Mouse (Mus musculus): Measurements from ENCODE around the gene Tmem109. TPM values are rescaled to one million over a fixed set of nuclear protein-coding genes. Genes with fewer than 3 reads are reported as not detected.
A peak's percentile ranks its signal among the peaks of the same experiment; 100 is the strongest.

Tmem109 gene
- polyA plus RNA-seq, 1 experiment from 2014 or later, result 91.7 TPM

GRCm38 (mm10) chr19:10916506-10916905, 34.7 kb upstream of the Tmem109 start:
- no peak for ATAC-seq (replicated peaks; ENCODE audit: low FRiP score, low TSS enrichment, low read depth)
- Histone ChIP-seq H3K36me3 (ENCODE audit: control insufficient read depth, insufficient read depth, low read length) (no peaks in the 10 kb centered on the region), H3K4me2 (ENCODE audit: low read length) (no peak overlapping the region), H3K4me3 (ENCODE audit: low read depth, low read length) (no peak overlapping the region), H3K27me3 (replicated peaks; ENCODE audit: control insufficient read depth, insufficient read depth, low read length) (no peaks in the 10 kb centered on the region), H3K27ac (ENCODE audit: low read depth) (no peak overlapping the region), H3K9ac (ENCODE audit: low read length) (no peak overlapping the region), H3K9me3 (ENCODE audit: control insufficient read depth, low read length) (no peaks in the 10 kb centered on the region), H3K4me1 (replicated peaks; ENCODE audit: control insufficient read depth, insufficient read depth, low read length) (no peaks in the 10 kb centered on the region)
- no peak for DNase-seq (ENCODE audit: low spot score)
- WGBS, result 55% methylated on average over 5 of the region's 5 CpGs

GRCm38 (mm10) chr19:10914870-10915269, 33.1 kb upstream of the Tmem109 start:
- no peaks in the 10 kb centered on the region for H3K9me3 ChIP-seq (ENCODE audit: control insufficient read depth, low read length)
- H3K4me2 ChIP-seq (ENCODE audit: low read length), result no peak overlapping the region
- H3K4me1 ChIP-seq (replicated peaks; ENCODE audit: control insufficient read depth, insufficient read depth, low read length), result no peaks in the 10 kb centered on the region; the same call in 1 of the 2 replicates
- H3K9ac ChIP-seq (ENCODE audit: low read length), result no peak overlapping the region
- ATAC-seq (replicated peaks; ENCODE audit: low FRiP score, low TSS enrichment, low read depth), result no peak
- DNase-seq (ENCODE audit: low spot score), result no peak
- H3K36me3 ChIP-seq (ENCODE audit: control insufficient read depth, insufficient read depth, low read length), result no peaks in the 10 kb centered on the region
- no peaks in the 10 kb centered on the region for H3K27me3 ChIP-seq (replicated peaks; ENCODE audit: control insufficient read depth, insufficient read depth, low read length)
- WGBS, result 67% methylated on average over 2 of the region's 2 CpGs
- H3K4me3 ChIP-seq (ENCODE audit: low read depth, low read length), result no peak overlapping the region
- H3K27ac ChIP-seq (ENCODE audit: low read depth), result no peak overlapping the region

- Histone ChIP-seq H3K4me2 (ENCODE audit: low read length) (no peak overlapping the region), H3K36me3 (ENCODE audit: control insufficient read depth, insufficient read depth, low read length) (no peaks in the 10 kb centered on the region), H3K9ac (ENCODE audit: low read length) (no peak overlapping the region), H3K9me3 (ENCODE audit: control insufficient read depth, low read length) (no peaks in the 10 kb centered on the region), H3K4me1 (replicated peaks; ENCODE audit: control insufficient read depth, insufficient read depth, low read length) (peaks cover 5% of the 10 kb centered on the region; the same call in 1 of the 2 replicates), H3K4me3 (ENCODE audit: low read depth, low read length) (no peak overlapping the region), H3K27ac (ENCODE audit: low read depth) (no peak overlapping the region), H3K27me3 (replicated peaks; ENCODE audit: control insufficient read depth, insufficient read depth, low read length) (no peaks in the 10 kb centered on the region)
- WGBS, result 58% methylated on average over 7 of the region's 7 CpGs
- DNase-seq (ENCODE audit: low spot score), result no peak
- no peak for ATAC-seq (replicated peaks; ENCODE audit: low FRiP score, low TSS enrichment, low read depth)
These were observed 32.5 kb upstream of the Tmem109 start for GRCm38 (mm10) chr19:10914291-10914690.

- no peak overlapping the region for H3K4me2 ChIP-seq (ENCODE audit: low read length)
- ATAC-seq (replicated peaks; ENCODE audit: low FRiP score, low TSS enrichment, low read depth) (peak; percentile 38; the same call in 1 of the 2 replicates), DNase-seq (ENCODE audit: low spot score) (peak; percentile 58)
- no peaks in the 10 kb centered on the region for H3K9me3 ChIP-seq (ENCODE audit: control insufficient read depth, low read length)
- 49% methylated on average over 6 of the region's 6 CpGs for WGBS
- H3K27ac ChIP-seq (ENCODE audit: low read depth), result peak overlapping the region; percentile 77
- H3K9ac ChIP-seq (ENCODE audit: low read length), result no peak overlapping the region
- H3K36me3 ChIP-seq (ENCODE audit: control insufficient read depth, insufficient read depth, low read length), result peaks cover 36% of the 10 kb centered on the region
- no peaks in the 10 kb centered on the region for H3K27me3 ChIP-seq (replicated peaks; ENCODE audit: control insufficient read depth, insufficient read depth, low read length)
- peaks cover 33% of the 10 kb centered on the region for H3K4me1 ChIP-seq (replicated peaks; ENCODE audit: control insufficient read depth, insufficient read depth, low read length)
- no peak overlapping the region for H3K4me3 ChIP-seq (ENCODE audit: low read depth, low read length)
These were observed 27.4 kb upstream of the Tmem109 start for GRCm38 (mm10) chr19:10909087-10909721.

- H3K36me3 ChIP-seq (ENCODE audit: control insufficient read depth, insufficient read depth, low read length), result peaks cover 49% of the 10 kb centered on the region
- DNase-seq (ENCODE audit: low spot score) (peak; percentile 78), ATAC-seq (replicated peaks; ENCODE audit: low FRiP score, low TSS enrichment, low read depth) (no peak; the same call in 1 of the 2 replicates)
- H3K27me3 ChIP-seq (replicated peaks; ENCODE audit: control insufficient read depth, insufficient read depth, low read length), result no peaks in the 10 kb centered on the region
- H3K4me2 ChIP-seq (ENCODE audit: low read length), result no peak overlapping the region
- no peak overlapping the region for H3K9ac ChIP-seq (ENCODE audit: low read length)
- H3K27ac ChIP-seq (ENCODE audit: low read depth), result peak overlapping the region; percentile 74; the same call in 1 of the 2 replicates
- 58% methylated on average over 3 of the region's 3 CpGs for WGBS
- H3K4me3 ChIP-seq (ENCODE audit: low read depth, low read length), result no peak overlapping the region
- H3K4me1 ChIP-seq (replicated peaks; ENCODE audit: control insufficient read depth, insufficient read depth, low read length), result peaks cover 34% of the 10 kb centered on the region
- no peaks in the 10 kb centered on the region for H3K9me3 ChIP-seq (ENCODE audit: control insufficient read depth, low read length)
These were observed 26.1 kb upstream of the Tmem109 start for GRCm38 (mm10) chr19:10907891-10908290.

GRCm38 (mm10) chr19:10905728-10906000, 23.9 kb upstream of the Tmem109 start:
- Histone ChIP-seq H3K4me3 (ENCODE audit: low read depth, low read length) (no peak overlapping the region), H3K27me3 (replicated peaks; ENCODE audit: control insufficient read depth, insufficient read depth, low read length) (no peaks in the 10 kb centered on the region), H3K36me3 (ENCODE audit: control insufficient read depth, insufficient read depth, low read length) (peaks cover 71% of the 10 kb centered on the region), H3K4me1 (replicated peaks; ENCODE audit: control insufficient read depth, insufficient read depth, low read length) (peaks cover 34% of the 10 kb centered on the region), H3K4me2 (ENCODE audit: low read length) (peak overlapping the region; percentile 32), H3K9ac (ENCODE audit: low read length) (peak overlapping the region; percentile 27; the same call in 1 of the 2 replicates), H3K9me3 (ENCODE audit: control insufficient read depth, low read length) (no peaks in the 10 kb centered on the region), H3K27ac (ENCODE audit: low read depth) (peak overlapping the region; percentile 88)
- WGBS, result 24% methylated on average over 5 of the region's 5 CpGs
- DNase-seq (ENCODE audit: low spot score), result no peak
- ATAC-seq (replicated peaks; ENCODE audit: low FRiP score, low TSS enrichment, low read depth), result no peak

- Histone ChIP-seq H3K4me3 (ENCODE audit: low read depth, low read length) (no peak overlapping the region), H3K27me3 (replicated peaks; ENCODE audit: control insufficient read depth, insufficient read depth, low read length) (no peaks in the 10 kb centered on the region), H3K4me2 (ENCODE audit: low read length) (peak overlapping the region; percentile 32), H3K4me1 (replicated peaks; ENCODE audit: control insufficient read depth, insufficient read depth, low read length) (peaks cover 34% of the 10 kb centered on the region), H3K9ac (ENCODE audit: low read length) (peak overlapping the region; percentile 27; the same call in 1 of the 2 replicates), H3K36me3 (ENCODE audit: control insufficient read depth, insufficient read depth, low read length) (peaks cover 76% of the 10 kb centered on the region), H3K27ac (ENCODE audit: low read depth) (peak overlapping the region; percentile 88), H3K9me3 (ENCODE audit: control insufficient read depth, low read length) (no peaks in the 10 kb centered on the region)
- ATAC-seq (replicated peaks; ENCODE audit: low FRiP score, low TSS enrichment, low read depth) (peak; percentile 77), DNase-seq (ENCODE audit: low spot score) (peak; percentile 78)
- WGBS, result 24% methylated on average over 7 of the region's 7 CpGs
These were observed 23.3 kb upstream of the Tmem109 start for GRCm38 (mm10) chr19:10904927-10905727.

GRCm38 (mm10) chr19:10904512-10904911, 22.7 kb upstream of the Tmem109 start:
- DNase-seq (ENCODE audit: low spot score) (no peak), ATAC-seq (replicated peaks; ENCODE audit: low FRiP score, low TSS enrichment, low read depth) (no peak)
- H3K9me3 ChIP-seq (ENCODE audit: control insufficient read depth, low read length), result no peaks in the 10 kb centered on the region
- no peak overlapping the region for H3K4me2 ChIP-seq (ENCODE audit: low read length)
- 67% methylated on average over 5 of the region's 5 CpGs for WGBS
- H3K36me3 ChIP-seq (ENCODE audit: control insufficient read depth, insufficient read depth, low read length), result peaks cover 82% of the 10 kb centered on the region
- no peak overlapping the region for H3K9ac ChIP-seq (ENCODE audit: low read length)
- peaks cover 31% of the 10 kb centered on the region for H3K4me1 ChIP-seq (replicated peaks; ENCODE audit: control insufficient read depth, insufficient read depth, low read length)
- no peak overlapping the region for H3K4me3 ChIP-seq (ENCODE audit: low read depth, low read length)
- H3K27me3 ChIP-seq (replicated peaks; ENCODE audit: control insufficient read depth, insufficient read depth, low read length), result no peaks in the 10 kb centered on the region
- H3K27ac ChIP-seq (ENCODE audit: low read depth), result peak overlapping the region; percentile 88; the same call in 1 of the 2 replicates

Data from intestine, embryonic 14.5 days (tissue).